ENCODE assay signal across 8 mouse cellular contexts in genomic region chr9:105827791-105828385, GRCm38 (mm10). TPM values are rescaled to one million over a fixed set of nuclear protein-coding genes. Genes with fewer than 3 reads are reported as not detected.
DNase-seq lines count a peak whose midpoint lies in the region; ATAC-seq and TF ChIP-seq lines count a peak whose summit lies in the region.

Gene Col6a6 (minus strand): TSS chr9:105828160.

- no peaks in the 10 kb centered on the region for H3K36me3 ChIP-seq in embryonic facial prominence, embryonic 14.5 days (ENCODE audit: control insufficient read depth, insufficient read depth, low read length)
- H3K36me3 ChIP-seq in midbrain, embryonic 10.5 days = no peaks in the 10 kb centered on the region
- H3K36me3 ChIP-seq in thymus, adult 2 months (ENCODE audit: control insufficient read depth, insufficient read depth, low read length) = no peaks in the 10 kb centered on the region

- no peak for TF ChIP-seq CTCF in thymus, adult 2 months (IDR thresholded peaks at IDR 0.05; ENCODE audit: borderline replicate concordance, control insufficient read depth, extremely low read depth, insufficient read depth, low read length, poor library complexity)

- no peaks in the 10 kb centered on the region for H3K27me3 ChIP-seq in embryonic facial prominence, embryonic 14.5 days (replicated peaks; ENCODE audit: control insufficient read depth, insufficient read depth, low read length)
- H3K27me3 ChIP-seq in midbrain, embryonic 10.5 days (ENCODE audit: low read depth, poor library complexity, severe bottlenecking) = peaks cover 15% of the 10 kb centered on the region
- H3K27me3 ChIP-seq in thymus, adult 2 months (ENCODE audit: control insufficient read depth, insufficient read depth, low read length) = no peaks in the 10 kb centered on the region

- peaks cover 10% of the 10 kb centered on the region for H3K4me1 ChIP-seq in embryonic facial prominence, embryonic 14.5 days (ENCODE audit: control insufficient read depth, insufficient read depth, low read length)
- H3K4me1 ChIP-seq in midbrain, embryonic 10.5 days = peaks cover 8% of the 10 kb centered on the region
- no peaks in the 10 kb centered on the region for H3K4me1 ChIP-seq in thymus, adult 2 months (replicated peaks; ENCODE audit: control insufficient read depth, insufficient read depth, low read length)

- no peak for DNase-seq in adrenal gland, postnatal 4 days (ENCODE audit: low spot score in 2 of 2)
- no peak for DNase-seq in adrenal gland, postnatal 25 days
- peak; percentile 34 for DNase-seq in embryonic facial prominence, embryonic 14.5 days (ENCODE audit: low spot score)
- DNase-seq in heart, postnatal 14 days = peak; percentile 23 to 25
- no peak for DNase-seq in midbrain, embryonic 10.5 days (ENCODE audit: low spot score)
- DNase-seq in right cerebral cortex, postnatal 36 days (ENCODE audit: low spot score in 2 of 2) = no peak
- no peak for DNase-seq in thymus, adult 2 months
- no peak for DNase-seq in left cerebral cortex, postnatal 10 days (ENCODE audit: extremely low spot score in 1 of 2, low spot score in 2 of 2)

- no peak within 1 kb of the TSS for H3K27ac ChIP-seq in embryonic facial prominence, embryonic 14.5 days (replicated peaks; ENCODE audit: low read depth, low read length)
- no peak within 1 kb of the TSS for H3K27ac ChIP-seq in midbrain, embryonic 10.5 days (replicated peaks)
- H3K27ac ChIP-seq in thymus, adult 2 months (ENCODE audit: control insufficient read depth, insufficient read depth, low read length) = no peak within 1 kb of the TSS

- peak within 1 kb of the TSS; percentile 49 for H3K4me2 ChIP-seq in embryonic facial prominence, embryonic 14.5 days (ENCODE audit: low read depth, low read length)

- intact Hi-C loops in heart, postnatal 14 days (cut with DNase I) = no loop called here
- intact Hi-C loops in left cerebral cortex, postnatal 10 days (cut with DNase I) = no loop called here

- ATAC-seq in embryonic facial prominence, embryonic 14.5 days (ENCODE audit: low read depth) = 0 out of 2 replicates have a peak, but pooled peaks have one; percentile 37

- TF ChIP-seq POLR2A in thymus, adult 2 months (IDR thresholded peaks at IDR 0.05; ENCODE audit: control insufficient read depth, extremely low read depth, insufficient read depth, low read length, poor library complexity) = no peak

- peak within 1 kb of the TSS; percentile 45 for H3K9ac ChIP-seq in embryonic facial prominence, embryonic 14.5 days (ENCODE audit: low read depth, low read length)

- H3K4me3 ChIP-seq in embryonic facial prominence, embryonic 14.5 days (ENCODE audit: low read depth, low read length) = peak within 1 kb of the TSS; percentile 21
- peak within 1 kb of the TSS; percentile 35 for H3K4me3 ChIP-seq in midbrain, embryonic 10.5 days
- no peak within 1 kb of the TSS for H3K4me3 ChIP-seq in thymus, adult 2 months (ENCODE audit: control insufficient read depth, insufficient read depth, low read length)

- WGBS in embryonic facial prominence, embryonic 14.5 days = 14% methylated on average over 19 of the region's 20 CpGs
- 18% methylated on average over 20 of the region's 20 CpGs for WGBS in midbrain, embryonic 10.5 days
- WGBS in thymus, adult 2 months = 36% methylated on average over 20 of the region's 20 CpGs

- H3K9me3 ChIP-seq in embryonic facial prominence, embryonic 14.5 days (ENCODE audit: control insufficient read depth, low read length) = no peaks in the 10 kb centered on the region
- no peaks in the 10 kb centered on the region for H3K9me3 ChIP-seq in midbrain, embryonic 10.5 days (replicated peaks)

RNA-seq across cellular contexts. Expression of gene Col6a6, which starts in this region (rescaled TPM):
- 10 to 100 TPM; 14.2 to 15.5 TPM for total RNA-seq in adrenal gland, postnatal 4 days (2021)
- total RNA-seq in adrenal gland, postnatal 25 days (2021) = 1.2 and 1.7 TPM in 2 replicates
- polyA plus RNA-seq in embryonic facial prominence, embryonic 14.5 days (2014; fragmentation: Nextera tagmentation; extraction: Ambion mirVana) = 7.8 and 8.0 TPM in 2 replicates
- total RNA-seq in heart, postnatal 14 days (2021) = 10 to 100 TPM; 10.4 to 10.5 TPM
- polyA plus RNA-seq in midbrain, embryonic 10.5 days (2016; fragmentation: Nextera tagmentation; extraction: Ambion mirVana) = 0.02 and 0.14 TPM in 2 replicates
- polyA plus RNA-seq in thymus, adult 2 months (2012; rRNA removed) = 0.79 and 0.82 TPM in 2 replicates
- total RNA-seq in left cerebral cortex, postnatal 10 days (2021) = under 1 TPM; 0.63 to 0.69 TPM

Comparison
In these comparisons a context has a peak if more than half of its experiments do, and no peak if none do; other contexts are left out.
1. DNase-seq: peak in embryonic facial prominence, embryonic 14.5 days (single experiment) and heart, postnatal 14 days (2 of 2); none in adrenal gland, postnatal 4 days (0 of 2), adrenal gland, postnatal 25 days (single experiment), midbrain, embryonic 10.5 days (single experiment), right cerebral cortex, postnatal 36 days (0 of 2), thymus, adult 2 months (single experiment) and left cerebral cortex, postnatal 10 days (0 of 2).